Mouse (Mus musculus) right cerebral cortex, postnatal 4 days (tissue): Measurements from ENCODE around the gene Vmn1r169.
"Not testable (repeated sequence)": the region's sequence is repeated elsewhere in the genome, so short reads cannot be mapped to it uniquely, and the experiment has no call there.

Source experiments
- DNase-seq: peaks from one replicate; pipeline ENCODE4 v3.0.0-alpha.2; 2022

Gene Vmn1r169

DNA sequence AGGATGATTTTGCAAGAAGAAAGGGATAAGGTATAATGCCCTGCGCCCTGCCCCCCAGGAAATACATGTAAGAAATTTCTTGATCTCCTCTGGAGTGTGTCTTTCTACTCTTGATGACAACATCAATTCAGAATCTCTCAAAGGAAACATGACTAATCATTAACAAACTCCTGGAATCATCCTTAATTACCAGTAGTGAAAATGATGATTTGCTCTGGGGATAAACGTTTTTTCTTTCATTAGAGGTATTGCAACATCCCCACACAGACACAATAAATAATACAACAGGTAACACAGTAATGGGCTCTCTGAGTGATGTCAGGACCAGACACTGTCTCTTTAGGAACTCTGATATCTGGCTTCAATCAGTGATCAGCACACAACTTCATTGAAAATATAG lies at the start of gene Vmn1r169:
Gene Vmn1r169 (plus strand): TSS at position 301 of the 400 bp plus-strand sequence.
- not testable (repeated sequence) for DNase-seq

DNA sequence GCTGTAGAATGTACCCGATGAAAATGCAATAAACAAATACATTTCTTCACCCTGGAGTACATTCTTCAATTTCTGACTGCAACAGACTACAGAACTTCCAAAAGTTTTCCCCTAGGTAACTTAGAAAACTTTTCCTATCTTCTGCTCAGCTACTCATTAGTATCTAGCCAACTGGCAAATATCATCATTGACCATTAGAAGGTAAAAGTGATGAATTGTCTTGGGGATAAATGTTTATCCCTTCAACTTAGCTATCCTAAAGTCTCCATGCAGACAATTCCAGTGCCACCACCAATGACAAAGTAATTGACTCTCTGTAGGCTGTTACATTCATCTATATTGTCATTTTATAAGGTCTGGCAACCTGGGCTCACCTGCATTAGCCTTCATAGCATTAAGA lies 35.9 kb upstream of the Vmn1r169 start, which contains the start of gene Vmn1r168:
Gene Vmn1r168 (plus strand): TSS at position 301 of the 400 bp plus-strand sequence.
- DNase-seq: not testable (repeated sequence)

DNA sequence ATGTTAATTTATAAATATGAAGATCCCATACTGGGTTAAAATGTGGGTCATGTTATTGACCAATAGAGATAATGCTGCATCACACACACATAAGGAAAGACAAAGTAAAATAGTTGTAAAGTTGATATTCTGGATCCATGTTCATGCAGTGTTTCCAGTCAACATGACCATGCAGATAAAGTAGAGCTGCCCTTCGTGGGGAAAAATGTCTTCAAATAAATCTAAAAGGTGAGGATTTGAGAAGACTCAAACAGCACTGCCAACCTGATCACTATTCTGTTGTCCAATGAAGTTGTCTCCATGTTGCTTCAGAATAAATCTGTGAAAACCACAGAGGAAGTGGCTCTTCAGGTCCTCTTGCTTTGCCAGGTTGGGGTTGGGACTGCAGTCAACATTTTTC lies 30.5 kb downstream of the Vmn1r169 start, which contains the start of gene Vmn1r170:
Gene Vmn1r170 (plus strand): TSS at position 301 of the 400 bp plus-strand sequence.
- not testable (repeated sequence) for DNase-seq
